Mouse (Mus musculus): ENCODE measurements around the gene Smg6.
A peak's percentile ranks its signal among the peaks of the same experiment; 100 is the strongest.

The Smg6 gene

GRCm38 (mm10) chr11:75190905-75191441 is 265.4 kb downstream of the Smg6 start, which contains the start of gene Dph1:
Gene Dph1 (minus strand): TSS chr11:75191241.
- no peak for DNase-seq (ENCODE audit: low spot score in 2 of 2)

GRCm38 (mm10) chr11:75191841-75192240 is 266.2 kb downstream of the Smg6 start:
- DNase-seq (ENCODE audit: low spot score in 2 of 2) = no peak

- DNase-seq (ENCODE audit: low spot score in 2 of 2) = peak; percentile 82 to 87
These were observed 267.0 kb downstream of the Smg6 start for GRCm38 (mm10) chr11:75192336-75193214.

GRCm38 (mm10) chr11:75193256-75194071 is 267.8 kb downstream of the Smg6 start, which contains the start of gene Rtn4rl1:
Gene Rtn4rl1 (plus strand): TSS chr11:75193783.
- DNase-seq (ENCODE audit: low spot score in 2 of 2) = peak; percentile 75 to 77

- no peak for DNase-seq (ENCODE audit: low spot score in 2 of 2)
These were observed 268.7 kb downstream of the Smg6 start for GRCm38 (mm10) chr11:75194121-75194849.

- no peak for DNase-seq (ENCODE audit: low spot score in 2 of 2)
These were observed 269.3 kb downstream of the Smg6 start for GRCm38 (mm10) chr11:75194850-75195461.

GRCm38 (mm10) chr11:75196131-75196530 is 270.5 kb downstream of the Smg6 start:
- no peak for DNase-seq (ENCODE audit: low spot score in 2 of 2)

GRCm38 (mm10) chr11:75197956-75198355 is 272.3 kb downstream of the Smg6 start:
- no peak for DNase-seq (ENCODE audit: low spot score in 2 of 2)

GRCm38 (mm10) chr11:75198792-75199191 is 273.2 kb downstream of the Smg6 start:
- DNase-seq (ENCODE audit: low spot score in 2 of 2) = no peak

- no peak for DNase-seq (ENCODE audit: low spot score in 2 of 2)
These were observed 274.3 kb downstream of the Smg6 start for GRCm38 (mm10) chr11:75199951-75200350.

GRCm38 (mm10) chr11:75200935-75201334 is 275.3 kb downstream of the Smg6 start:
- no peak for DNase-seq (ENCODE audit: low spot score in 2 of 2)

- DNase-seq (ENCODE audit: low spot score in 2 of 2) = no peak
These were observed 276.1 kb downstream of the Smg6 start for GRCm38 (mm10) chr11:75201721-75202120.

GRCm38 (mm10) chr11:75203926-75204325 is 278.3 kb downstream of the Smg6 start:
- DNase-seq (ENCODE audit: low spot score in 2 of 2) = no peak

- no peak for DNase-seq (ENCODE audit: low spot score in 2 of 2)
These were observed 278.8 kb downstream of the Smg6 start for GRCm38 (mm10) chr11:75204472-75204871.

GRCm38 (mm10) chr11:75206347-75206746 is 280.7 kb downstream of the Smg6 start:
- no peak for DNase-seq (ENCODE audit: low spot score in 2 of 2)

GRCm38 (mm10) chr11:75209363-75209762 is 283.7 kb downstream of the Smg6 start:
- DNase-seq (ENCODE audit: low spot score in 2 of 2) = no peak

- no peak for DNase-seq (ENCODE audit: low spot score in 2 of 2)
These were observed 284.5 kb downstream of the Smg6 start for GRCm38 (mm10) chr11:75210093-75210492.

GRCm38 (mm10) chr11:75210755-75211154 is 285.1 kb downstream of the Smg6 start:
- no peak for DNase-seq (ENCODE audit: low spot score in 2 of 2)

- no peak for DNase-seq (ENCODE audit: low spot score in 2 of 2)
These were observed 286.5 kb downstream of the Smg6 start for GRCm38 (mm10) chr11:75212031-75212667.

GRCm38 (mm10) chr11:75212876-75213275 is 287.3 kb downstream of the Smg6 start:
- DNase-seq (ENCODE audit: low spot score in 2 of 2) = no peak

Measured in urinary bladder, adult 18-20 months (tissue).